In genomic region chr6:84191656-84192250, GRCm38 (mm10) we compare ENCODE assay signal across 19 mouse cellular contexts.
A peak's percentile ranks its signal among the peaks of the same experiment; 100 is the strongest.
DNase-seq lines count a peak whose midpoint lies in the region; ATAC-seq and TF ChIP-seq lines count a peak whose summit lies in the region.
"Had no signal": no experiment of that assay in that cellular context is flagged by ENCODE, and none has a peak within 500 bp of the region (broad histone marks: within the 10 kb centered on the region; RNA-seq: fewer than 3 reads in every experiment).

No protein-coding gene starts in this region.

- no peaks in the 10 kb centered on the region for H3K36me3 ChIP-seq in kidney, embryonic 14.5 days (ENCODE audit: control insufficient read depth, insufficient read depth, low read length)
- H3K36me3 ChIP-seq in limb, embryonic 15.5 days, result no peaks in the 10 kb centered on the region
- H3K36me3 ChIP-seq: G1E; hindbrain, embryonic 15.5 days; stomach, embryonic 15.5 days had no signal

- DNase-seq in kidney, postnatal 14 days, result no peak
- peak; percentile 2 for DNase-seq in brain, embryonic 14.5 days (ENCODE audit: low read depth)
- DNase-seq in embryo, embryonic 11.5 days (ENCODE audit: low read depth, low spot score), result peak; percentile 26
- DNase-seq in layer of hippocampus, adult 18-20 months (ENCODE audit: low spot score in 2 of 2), result no peak
- no peak for DNase-seq in adrenal gland, adult 8-10 months
- DNase-seq: cerebellum, adult 9-10 months; forebrain, postnatal 0 days; gastrocnemius, postnatal 10 days; kidney, adult 18-20 months; kidney, postnatal 4 days; layer of hippocampus, postnatal 36 days; liver, postnatal 0 days had no signal

- no peak overlapping the region for H3K4me3 ChIP-seq in kidney, embryonic 14.5 days (ENCODE audit: low read length)
- no peak overlapping the region for H3K4me3 ChIP-seq in limb, embryonic 15.5 days
- H3K4me3 ChIP-seq: hindbrain, embryonic 15.5 days; megakaryocyte, embryonic 14.5 days; stomach, embryonic 15.5 days had no signal

- H3K27me3 ChIP-seq in kidney, embryonic 14.5 days (ENCODE audit: control insufficient read depth, insufficient read depth, low read length), result no peaks in the 10 kb centered on the region
- no peaks in the 10 kb centered on the region for H3K27me3 ChIP-seq in limb, embryonic 15.5 days
- H3K27me3 ChIP-seq: hindbrain, embryonic 15.5 days; stomach, embryonic 15.5 days had no signal

- H3K4me2 ChIP-seq in kidney, embryonic 14.5 days (replicated peaks; ENCODE audit: low read depth, low read length), result no peak overlapping the region
- H3K4me2 ChIP-seq in limb, embryonic 15.5 days, result no peak overlapping the region
- H3K4me2 ChIP-seq: heart, embryonic 11.5 days; hindbrain, embryonic 15.5 days; stomach, embryonic 15.5 days had no signal

- no peaks in the 10 kb centered on the region for H3K9me3 ChIP-seq in kidney, embryonic 14.5 days (ENCODE audit: control insufficient read depth, low read length)
- H3K9me3 ChIP-seq in limb, embryonic 15.5 days, result no peaks in the 10 kb centered on the region
- H3K9me3 ChIP-seq: G1E; hindbrain, embryonic 15.5 days; stomach, embryonic 15.5 days had no signal

- H3K4me1 ChIP-seq in kidney, embryonic 14.5 days (ENCODE audit: control insufficient read depth, insufficient read depth, low read length), result no peaks in the 10 kb centered on the region
- H3K4me1 ChIP-seq in limb, embryonic 15.5 days, result peaks cover 21% of the 10 kb centered on the region
- H3K4me1 ChIP-seq: hindbrain, embryonic 15.5 days; stomach, embryonic 15.5 days had no signal

- 0 out of 2 replicates have a peak, but pooled peaks have one; percentile 32 for ATAC-seq in kidney, embryonic 14.5 days (ENCODE audit: low FRiP score, low TSS enrichment)
- ATAC-seq in limb, embryonic 15.5 days (ENCODE audit: insufficient number of reproducible peaks, low FRiP score, low TSS enrichment, low read depth), result peak; percentile 56
- ATAC-seq: forebrain, postnatal 0 days; liver, postnatal 0 days had no signal

- no peak for TF ChIP-seq CTCF in brain, embryonic 14.5 days (IDR thresholded peaks at IDR 0.05; ENCODE audit: borderline replicate concordance, extremely low read depth, insufficient read depth, insufficient read length)

- H3K9ac ChIP-seq in kidney, embryonic 14.5 days (ENCODE audit: low read depth, low read length), result no peak overlapping the region
- H3K9ac ChIP-seq in limb, embryonic 15.5 days, result no peak overlapping the region
- H3K9ac ChIP-seq: forebrain, postnatal 0 days; hindbrain, embryonic 15.5 days; liver, postnatal 0 days; stomach, embryonic 15.5 days had no signal

- TF ChIP-seq POLR2A in brain, embryonic 14.5 days (IDR thresholded peaks at IDR 0.05; ENCODE audit: borderline replicate concordance, extremely low read depth, insufficient read depth, insufficient read length, poor library complexity, severe bottlenecking), result no peak

- 27% methylated on average over 6 of the region's 6 CpGs for WGBS in kidney, embryonic 14.5 days
- 27% methylated on average over 6 of the region's 6 CpGs for whole genome bisulfite sequencing in limb, embryonic 15.5 days

- no peak overlapping the region for H3K27ac ChIP-seq in kidney, embryonic 14.5 days (ENCODE audit: low read depth, low read length)
- 0 out of 2 replicates have a peak overlapping the region, but pooled peaks have one; percentile 27 for H3K27ac ChIP-seq in limb, embryonic 15.5 days
- H3K27ac ChIP-seq: hindbrain, embryonic 15.5 days; stomach, embryonic 15.5 days had no signal

Comparison
In these comparisons a context has a peak if more than half of its experiments do, and no peak if none do; other contexts are left out.
1. DNase-seq: peak in brain, embryonic 14.5 days (single experiment) and embryo, embryonic 11.5 days (single experiment); none in kidney, postnatal 14 days (single experiment), layer of hippocampus, adult 18-20 months (0 of 2) and adrenal gland, adult 8-10 months (single experiment).